Comparison of ENCODE assay signal across 9 mouse cellular contexts in the genomic region with DNA sequence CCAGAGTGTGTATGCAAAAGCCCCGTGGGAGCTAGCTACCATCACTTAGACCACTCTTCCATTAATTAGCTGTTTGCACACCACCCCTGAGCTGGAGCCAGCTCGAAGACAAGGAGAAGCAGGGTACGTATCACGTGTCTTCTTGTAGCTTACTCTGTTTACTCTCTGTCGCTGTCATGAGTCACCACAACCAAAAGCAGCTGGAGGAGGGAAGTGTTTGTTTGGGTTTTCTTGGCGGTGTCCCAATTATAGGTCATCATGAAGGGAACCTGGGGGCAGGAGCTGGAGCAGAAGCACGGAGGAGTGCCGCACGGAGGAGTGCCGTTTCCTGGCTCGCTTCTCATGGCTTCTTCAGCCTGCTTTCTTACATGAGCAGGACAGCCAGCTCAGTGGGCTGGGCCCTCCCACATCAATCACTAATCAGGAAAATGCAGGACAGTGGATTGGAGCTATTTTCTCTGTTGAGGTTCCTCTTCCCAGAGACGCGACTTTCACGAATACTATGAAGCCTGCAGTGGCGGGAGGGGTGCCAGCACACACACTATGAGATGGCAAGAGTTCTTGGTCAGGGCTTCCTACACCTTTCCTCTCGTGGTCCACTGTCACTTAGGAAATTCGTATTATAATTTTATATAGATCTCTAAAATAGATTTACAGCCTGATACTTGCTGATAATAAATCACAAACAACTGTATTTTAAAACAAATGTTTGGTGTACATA. TPM values are rescaled to one million over a fixed set of nuclear protein-coding genes. Genes with fewer than 3 reads are reported as not detected.
DNase-seq lines count a peak whose midpoint lies in the region; ATAC-seq and TF ChIP-seq lines count a peak whose summit lies in the region.
"Had no signal": no experiment of that assay in that cellular context is flagged by ENCODE, and none has a peak within 500 bp of the region (broad histone marks: within the 10 kb centered on the region; RNA-seq: fewer than 3 reads in every experiment).

No protein-coding gene starts in this region.

- ATAC-seq in hindbrain, embryonic 12.5 days (ENCODE audit: low FRiP score) = no peak
- ATAC-seq in hindbrain, embryonic 11.5 days (ENCODE audit: low FRiP score) = no peak
- ATAC-seq in kidney, embryonic 16.5 days (ENCODE audit: low FRiP score, low TSS enrichment) = peak; percentile 31; the same call in 1 of the 2 replicates
- peak; percentile 83 for ATAC-seq in lung, embryonic 14.5 days (ENCODE audit: insufficient read depth)
- ATAC-seq in stomach, postnatal 0 days (ENCODE audit: low FRiP score, low TSS enrichment) = peak; percentile 76

- H3K4me2 ChIP-seq in hindbrain, embryonic 12.5 days (replicated peaks) = 0 out of 2 replicates have a peak overlapping the region, but pooled peaks have one; percentile 16
- no peak overlapping the region for H3K4me2 ChIP-seq in hindbrain, embryonic 11.5 days (replicated peaks; ENCODE audit: low read depth, low read length)
- H3K4me2 ChIP-seq in kidney, embryonic 16.5 days (replicated peaks; ENCODE audit: low read depth, low read length) = peak overlapping the region; percentile 57
- H3K4me2 ChIP-seq in lung, embryonic 14.5 days = peak overlapping the region; percentile 58
- H3K4me2 ChIP-seq in stomach, postnatal 0 days (replicated peaks; ENCODE audit: low read depth) = peak overlapping the region; percentile 51

- DNase-seq in hindbrain, embryonic 11.5 days (ENCODE audit: low spot score) = no peak
- DNase-seq in heart, adult 18-20 months = peak; percentile 77 to 87
- peak; percentile 87 for DNase-seq in lung, embryonic 14.5 days
- peak; percentile 32 for DNase-seq in stomach, postnatal 0 days (ENCODE audit: low spot score)
- no peak for DNase-seq in T-cell, adult 2 months (ENCODE audit: low spot score)

- WGBS in hindbrain, embryonic 12.5 days = 64% methylated on average over 17 of the region's 17 CpGs
- 67% methylated on average over 17 of the region's 17 CpGs for WGBS in hindbrain, embryonic 11.5 days
- WGBS in kidney, embryonic 16.5 days = 22% methylated on average over 17 of the region's 17 CpGs
- 14% methylated on average over 17 of the region's 17 CpGs for whole genome bisulfite sequencing in lung, embryonic 14.5 days
- WGBS in stomach, postnatal 0 days = 14% methylated on average over 17 of the region's 17 CpGs

- 0 out of 2 replicates have a peak, but pooled peaks cover 3% of the 10 kb centered on the region for H3K4me1 ChIP-seq in hindbrain, embryonic 12.5 days
- H3K4me1 ChIP-seq in hindbrain, embryonic 11.5 days (replicated peaks; ENCODE audit: control insufficient read depth, insufficient read depth, low read length) = no peaks in the 10 kb centered on the region
- H3K4me1 ChIP-seq in brown adipose tissue, adult 24 weeks (ENCODE audit: control insufficient read depth, insufficient read depth, insufficient read length, low read length) = peaks cover 20% of the 10 kb centered on the region
- H3K4me1 ChIP-seq in kidney, embryonic 16.5 days (ENCODE audit: insufficient read depth, low read length) = peaks cover 11% of the 10 kb centered on the region; the same call in 1 of the 2 replicates
- H3K4me1 ChIP-seq in lung, embryonic 14.5 days (ENCODE audit: insufficient read depth) = peaks cover 17% of the 10 kb centered on the region; the same call in 1 of the 2 replicates
- H3K4me1 ChIP-seq in stomach, postnatal 0 days (replicated peaks; ENCODE audit: control insufficient read depth, insufficient read depth) = no peaks in the 10 kb centered on the region

- no peaks in the 10 kb centered on the region for H3K9me3 ChIP-seq in hindbrain, embryonic 12.5 days (replicated peaks)
- H3K9me3 ChIP-seq in hindbrain, embryonic 11.5 days (ENCODE audit: control insufficient read depth, low read length) = no peaks in the 10 kb centered on the region
- H3K9me3 ChIP-seq in kidney, embryonic 16.5 days (ENCODE audit: low read length) = no peaks in the 10 kb centered on the region
- no peaks in the 10 kb centered on the region for H3K9me3 ChIP-seq in lung, embryonic 14.5 days (ENCODE audit: low read depth, low read length)
- no peaks in the 10 kb centered on the region for H3K9me3 ChIP-seq in stomach, postnatal 0 days (ENCODE audit: control insufficient read depth, low read length)
- H3K9me3 ChIP-seq: G1E had no signal

- H3K27me3 ChIP-seq in hindbrain, embryonic 12.5 days = 0 out of 2 replicates have a peak, but pooled peaks cover 5% of the 10 kb centered on the region
- H3K27me3 ChIP-seq in hindbrain, embryonic 11.5 days (ENCODE audit: control insufficient read depth, insufficient read depth, low read length) = no peaks in the 10 kb centered on the region
- H3K27me3 ChIP-seq in kidney, embryonic 16.5 days (ENCODE audit: insufficient read depth, low read length) = no peaks in the 10 kb centered on the region
- H3K27me3 ChIP-seq in lung, embryonic 14.5 days (ENCODE audit: insufficient read depth, low read length) = no peaks in the 10 kb centered on the region
- no peaks in the 10 kb centered on the region for H3K27me3 ChIP-seq in stomach, postnatal 0 days (ENCODE audit: control insufficient read depth, insufficient read depth, low read length)

- no peak overlapping the region for H3K4me3 ChIP-seq in hindbrain, embryonic 12.5 days
- no peak overlapping the region for H3K4me3 ChIP-seq in hindbrain, embryonic 11.5 days (ENCODE audit: low read depth, low read length)
- peak overlapping the region; percentile 46 for H3K4me3 ChIP-seq in brown adipose tissue, adult 24 weeks (ENCODE audit: insufficient read depth, low read depth, low read length)
- H3K4me3 ChIP-seq in kidney, embryonic 16.5 days (ENCODE audit: low read length) = peak overlapping the region; percentile 35
- peak overlapping the region; percentile 25 for H3K4me3 ChIP-seq in lung, embryonic 14.5 days (ENCODE audit: low read depth, low read length)
- H3K4me3 ChIP-seq in stomach, postnatal 0 days (ENCODE audit: low read depth, low read length) = peak overlapping the region; percentile 27

- no peak for TF ChIP-seq CTCF in lung, embryonic 14.5 days (IDR thresholded peaks at IDR 0.05; ENCODE audit: low read depth)
- no peak for TF ChIP-seq CTCF in stomach, postnatal 0 days (IDR thresholded peaks at IDR 0.05; ENCODE audit: low read depth)

- no peak overlapping the region for H3K9ac ChIP-seq in hindbrain, embryonic 12.5 days
- no peak overlapping the region for H3K9ac ChIP-seq in hindbrain, embryonic 11.5 days (ENCODE audit: low read depth, low read length)
- H3K9ac ChIP-seq in kidney, embryonic 16.5 days (replicated peaks; ENCODE audit: low read length) = peak overlapping the region; percentile 15; the same call in 1 of the 2 replicates
- H3K9ac ChIP-seq in lung, embryonic 14.5 days = 0 out of 2 replicates have a peak overlapping the region, but pooled peaks have one; percentile 24
- H3K9ac ChIP-seq in stomach, postnatal 0 days (ENCODE audit: low read length) = peak overlapping the region; percentile 24

- TF ChIP-seq EP300 in stomach, postnatal 0 days (optimal IDR thresholded peaks at IDR 0.05) = no peak

- no peak overlapping the region for H3K27ac ChIP-seq in hindbrain, embryonic 12.5 days
- no peak overlapping the region for H3K27ac ChIP-seq in hindbrain, embryonic 11.5 days (ENCODE audit: low read depth, low read length)
- no peak overlapping the region; the same call in 1 of the 2 replicates for H3K27ac ChIP-seq in brown adipose tissue, adult 24 weeks (replicated peaks; ENCODE audit: low read depth, low read length)
- no peak overlapping the region for H3K27ac ChIP-seq in kidney, embryonic 16.5 days (ENCODE audit: low read length)
- H3K27ac ChIP-seq in lung, embryonic 14.5 days (ENCODE audit: low read depth) = no peak overlapping the region
- H3K27ac ChIP-seq in stomach, postnatal 0 days (replicated peaks) = no peak overlapping the region

- H3K36me3 ChIP-seq in hindbrain, embryonic 12.5 days = no peaks in the 10 kb centered on the region
- H3K36me3 ChIP-seq in hindbrain, embryonic 11.5 days (ENCODE audit: control insufficient read depth, insufficient read depth, low read length) = no peaks in the 10 kb centered on the region
- H3K36me3 ChIP-seq in kidney, embryonic 16.5 days (ENCODE audit: insufficient read depth, low read length) = no peaks in the 10 kb centered on the region
- no peaks in the 10 kb centered on the region for H3K36me3 ChIP-seq in lung, embryonic 14.5 days (ENCODE audit: insufficient read depth)
- no peaks in the 10 kb centered on the region for H3K36me3 ChIP-seq in stomach, postnatal 0 days (ENCODE audit: control insufficient read depth, insufficient read depth, low read length)
- H3K36me3 ChIP-seq: G1E had no signal

RNA-seq across cellular contexts. Expression of gene Larp6, which starts 30.6 kb away (rescaled TPM):
- polyA plus RNA-seq in hindbrain, embryonic 12.5 days (2016; fragmentation: Nextera tagmentation; extraction: Ambion mirVana) = 3.7 and 5.0 TPM in 2 replicates
- 1.9 and 2.1 TPM in 2 replicates for polyA plus RNA-seq in hindbrain, embryonic 11.5 days (2014; fragmentation: Nextera tagmentation; extraction: Ambion mirVana)
- 0.44 and 0.92 TPM in 2 replicates for polyA plus RNA-seq in brown adipose tissue, adult 24 weeks (2012; ENCODE audit: insufficient read depth, insufficient read length, missing spikeins)
- total RNA-seq in heart, adult 18-20 months (2021) = 1 to 10 TPM; 1.1 to 1.3 TPM
- 1.6 and 1.7 TPM in 2 replicates for polyA plus RNA-seq in kidney, embryonic 16.5 days (2015; fragmentation: Nextera tagmentation; extraction: Ambion mirVana)
- polyA plus RNA-seq in lung, embryonic 14.5 days (2014; fragmentation: Nextera tagmentation; extraction: Ambion mirVana) = 1.3 and 1.8 TPM in 2 replicates
- polyA plus RNA-seq in stomach, postnatal 0 days (2015; fragmentation: Nextera tagmentation; extraction: Ambion mirVana) = 1.4 and 1.8 TPM in 2 replicates
- total RNA-seq: G1E had no signal
- polyA plus RNA-seq: G1E had no signal

RNA-seq across cellular contexts. Expression of gene Uaca, which starts 51.0 kb away (rescaled TPM):
- polyA plus RNA-seq in hindbrain, embryonic 12.5 days (2016; fragmentation: Nextera tagmentation; extraction: Ambion mirVana) = 32.6 and 36.2 TPM in 2 replicates
- polyA plus RNA-seq in hindbrain, embryonic 11.5 days (2014; fragmentation: Nextera tagmentation; extraction: Ambion mirVana) = 22.3 and 22.5 TPM in 2 replicates
- polyA plus RNA-seq in brown adipose tissue, adult 24 weeks (2012; ENCODE audit: insufficient read depth, insufficient read length, missing spikeins) = 11.8 and 13.8 TPM in 2 replicates
- 10 to 100 TPM; 39.1 to 44.2 TPM for total RNA-seq in heart, adult 18-20 months (2021)
- polyA plus RNA-seq in kidney, embryonic 16.5 days (2015; fragmentation: Nextera tagmentation; extraction: Ambion mirVana) = 38.0 and 40.4 TPM in 2 replicates
- polyA plus RNA-seq in lung, embryonic 14.5 days (2014; fragmentation: Nextera tagmentation; extraction: Ambion mirVana) = 16.1 and 28.3 TPM in 2 replicates
- polyA plus RNA-seq in stomach, postnatal 0 days (2015; fragmentation: Nextera tagmentation; extraction: Ambion mirVana) = 17.3 and 18.6 TPM in 2 replicates
- polyA plus RNA-seq: G1E had no signal

RNA-seq across cellular contexts. Expression of gene Lrrc49, which starts 55.4 kb away (rescaled TPM):
- 55.7 and 59.5 TPM in 2 replicates for polyA plus RNA-seq in hindbrain, embryonic 12.5 days (2016; fragmentation: Nextera tagmentation; extraction: Ambion mirVana)
- polyA plus RNA-seq in hindbrain, embryonic 11.5 days (2014; fragmentation: Nextera tagmentation; extraction: Ambion mirVana) = 54.8 and 60.5 TPM in 2 replicates
- polyA plus RNA-seq in brown adipose tissue, adult 24 weeks (2012; ENCODE audit: insufficient read depth, insufficient read length, missing spikeins) = 1.1 TPM in 2 replicates
- 1 to 10 TPM; 3.5 to 4.4 TPM for total RNA-seq in heart, adult 18-20 months (2021)
- 15.8 and 16.7 TPM in 2 replicates for polyA plus RNA-seq in kidney, embryonic 16.5 days (2015; fragmentation: Nextera tagmentation; extraction: Ambion mirVana)
- polyA plus RNA-seq in lung, embryonic 14.5 days (2014; fragmentation: Nextera tagmentation; extraction: Ambion mirVana) = 21.1 and 21.9 TPM in 2 replicates
- 10.2 and 10.5 TPM in 2 replicates for polyA plus RNA-seq in stomach, postnatal 0 days (2015; fragmentation: Nextera tagmentation; extraction: Ambion mirVana)

Comparison
In these comparisons a context has a peak if more than half of its experiments do, and no peak if none do; other contexts are left out.
1. ATAC-seq: peak in kidney, embryonic 16.5 days (single experiment), lung, embryonic 14.5 days (single experiment) and stomach, postnatal 0 days (single experiment); none in hindbrain, embryonic 12.5 days (single experiment) and hindbrain, embryonic 11.5 days (single experiment).
2. H3K4me3 ChIP-seq: peak in brown adipose tissue, adult 24 weeks (single experiment), kidney, embryonic 16.5 days (single experiment), lung, embryonic 14.5 days (single experiment) and stomach, postnatal 0 days (single experiment); none in hindbrain, embryonic 12.5 days (single experiment) and hindbrain, embryonic 11.5 days (single experiment).
3. H3K9ac ChIP-seq: peak in kidney, embryonic 16.5 days (single experiment), lung, embryonic 14.5 days (single experiment) and stomach, postnatal 0 days (single experiment); none in hindbrain, embryonic 12.5 days (single experiment) and hindbrain, embryonic 11.5 days (single experiment).
4. DNase-seq: peak in heart, adult 18-20 months (2 of 2), lung, embryonic 14.5 days (single experiment) and stomach, postnatal 0 days (single experiment); none in hindbrain, embryonic 11.5 days (single experiment) and T-cell, adult 2 months (single experiment).